ENCODE assay signal across 17 mouse cellular contexts in genomic region chr3:133554552-133555067, GRCm38 (mm10).
"Had no signal": no experiment of that assay in that cellular context is flagged by ENCODE, and none has a peak within 500 bp of the region (broad histone marks: within the 10 kb centered on the region; RNA-seq: fewer than 3 reads in every experiment).

No protein-coding gene starts in this region.

- H3K9me3 ChIP-seq: neural tube, embryonic 12.5 days; neural tube, embryonic 13.5 days; neural tube, embryonic 15.5 days; stomach, embryonic 15.5 days had no signal

- H3K27ac ChIP-seq: neural tube, embryonic 12.5 days; neural tube, embryonic 13.5 days; neural tube, embryonic 15.5 days; stomach, embryonic 15.5 days; stomach, postnatal 0 days had no signal

- H3K9ac ChIP-seq: neural tube, embryonic 12.5 days; neural tube, embryonic 13.5 days; neural tube, embryonic 15.5 days; stomach, embryonic 15.5 days had no signal

- H3K4me3 ChIP-seq: neural tube, embryonic 12.5 days; neural tube, embryonic 13.5 days; neural tube, embryonic 15.5 days; stomach, embryonic 15.5 days had no signal

- H3K4me2 ChIP-seq: neural tube, embryonic 12.5 days; neural tube, embryonic 13.5 days; neural tube, embryonic 15.5 days; stomach, embryonic 15.5 days had no signal

- H3K36me3 ChIP-seq: neural tube, embryonic 12.5 days; neural tube, embryonic 13.5 days; neural tube, embryonic 15.5 days; stomach, embryonic 15.5 days had no signal

- H3K4me1 ChIP-seq: neural tube, embryonic 12.5 days; neural tube, embryonic 13.5 days; neural tube, embryonic 15.5 days; stomach, embryonic 15.5 days had no signal

- H3K27me3 ChIP-seq: neural tube, embryonic 12.5 days; neural tube, embryonic 13.5 days; neural tube, embryonic 15.5 days; stomach, embryonic 15.5 days had no signal

- DNase-seq: retina, postnatal 1 day; right cerebral cortex, adult 18-20 months; right cerebral cortex, postnatal 14 days; right cerebral cortex, postnatal 25 days; right cerebral cortex, postnatal 4 days; spleen, adult 18-20 months; thymus, adult 18-20 months; thymus, adult 2 months; thymus, postnatal 14 days; thymus, postnatal 25 days; thymus, postnatal 36 days; thymus, postnatal 4 days had no signal
